Mouse (Mus musculus) forebrain, embryonic 14.5 days (tissue): Measurements from ENCODE around the gene Abcg5. TPM values are rescaled to one million over a fixed set of nuclear protein-coding genes. Genes with fewer than 3 reads are reported as not detected.

ENCODE experiments used
- ATAC-seq: fragments of 200-750 bp; cut with Nextera tagmentation; 2 replicates; pipeline ENCODE4 v1.8.0; 2017; ENCODE audit warnings: mild to moderate bottlenecking, moderate library complexity
- DNase-seq: peaks from one replicate; pipeline ENCODE4 v3.0.0-alpha.2; 2015; ENCODE audit warnings: low spot score
- H3K27ac ChIP-seq: fragments of 300-500 bp; sonication (generic); 2 replicates; pipeline ENCODE4 v1.5.1; 2014; ENCODE audit warnings: low read depth, mild to moderate bottlenecking, control low read depth, low read length, moderate library complexity
- H3K27me3 ChIP-seq: fragments of 300-500 bp; sonication (generic); replicated peaks from 2 replicates; pipeline ENCODE4 v1.6.1; 2014; ENCODE audit warnings: low read length, control low read depth, mixed read lengths; ENCODE audit not compliant: control insufficient read depth, insufficient read depth
- H3K36me3 ChIP-seq: fragments of 300-500 bp; sonication (generic); 2 replicates; pipeline ENCODE4 v1.6.1; 2014; ENCODE audit warnings: low read length, control low read depth; ENCODE audit not compliant: control insufficient read depth, insufficient read depth
- H3K4me1 ChIP-seq: fragments of 300-500 bp; sonication (generic); 2 replicates; pipeline ENCODE4 v1.6.1; 2014; ENCODE audit warnings: antibody characterized with exemption, low read length, control low read depth; ENCODE audit not compliant: control insufficient read depth, insufficient read depth
- H3K4me2 ChIP-seq: fragments of 300-500 bp; sonication (generic); 2 replicates; pipeline ENCODE4 v1.6.1; 2014; ENCODE audit warnings: mild to moderate bottlenecking, control low read depth, low read length
- H3K4me3 ChIP-seq: fragments of 300-500 bp; sonication (generic); 2 replicates; pipeline ENCODE4 v1.5.1; 2014; ENCODE audit warnings: low read depth, low read length, control low read depth
- H3K9ac ChIP-seq: fragments of 300-500 bp; sonication (generic); 2 replicates; pipeline ENCODE4 v1.6.1; 2014; ENCODE audit warnings: mild to moderate bottlenecking, low read length, control low read depth, moderate library complexity
- H3K9me3 ChIP-seq: fragments of 300-500 bp; sonication (generic); replicated peaks from 2 replicates; pipeline ENCODE4 v1.6.1; 2016; ENCODE audit warnings: low read length, control low read depth, mixed read lengths; ENCODE audit not compliant: control insufficient read depth
- whole genome bisulfite sequencing: fragments of 180-500 bp; shearing (Covaris S2); extraction: QIAGEN DNeasy Blood & Tissue Kit; methylation state at CpG from one replicate; pipeline ENCODE4 v1.1.7; 2014; 5-methylcytosine and 5-hydroxymethylcytosine counted together
- polyA plus RNA-seq: library from polyadenylated mRNA; unstranded; fragments of >200 nt; fragmentation: Nextera tagmentation; extraction: Ambion mirVana; gene quantifications from 2 replicates; pipeline ENCODE4 v1.2.1, GENCODE M21; 2014

Abcg5 gene
- polyA plus RNA-seq, 1 experiment from 2014 or later, result 4.1 TPM

DNA sequence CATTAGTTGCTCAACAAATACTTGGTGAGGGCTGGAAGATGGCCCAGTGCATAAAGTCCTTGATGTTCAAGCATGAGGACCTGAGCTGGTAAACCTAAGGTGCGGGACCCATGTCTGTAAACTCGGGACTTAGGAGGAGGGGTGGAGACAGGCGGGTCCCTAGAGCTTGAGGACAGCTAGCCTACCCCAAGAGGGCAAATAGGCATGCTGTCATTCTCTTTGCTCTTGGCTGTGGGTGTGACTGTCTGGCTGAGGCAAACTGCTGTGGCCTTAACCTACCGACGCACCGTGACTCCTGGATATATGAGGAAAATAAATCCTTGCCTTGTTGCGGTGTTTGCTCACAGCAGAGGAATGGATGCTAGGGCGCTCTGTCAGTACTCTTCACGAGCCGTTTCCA lies 55.1 kb downstream of the Abcg5 start:
- Histone ChIP-seq H3K36me3 (no peaks in the 10 kb centered on the region), H3K4me3 (no peak overlapping the region), H3K4me1 (peaks cover 4% of the 10 kb centered on the region), H3K9ac (no peak overlapping the region), H3K27me3 (no peaks in the 10 kb centered on the region), H3K4me2 (no peak overlapping the region), H3K9me3 (no peaks in the 10 kb centered on the region), H3K27ac (no peak overlapping the region)
- no peak for ATAC-seq
- WGBS, result 93% methylated on average over 10 of the region's 10 CpGs
- DNase-seq, result no peak

DNA sequence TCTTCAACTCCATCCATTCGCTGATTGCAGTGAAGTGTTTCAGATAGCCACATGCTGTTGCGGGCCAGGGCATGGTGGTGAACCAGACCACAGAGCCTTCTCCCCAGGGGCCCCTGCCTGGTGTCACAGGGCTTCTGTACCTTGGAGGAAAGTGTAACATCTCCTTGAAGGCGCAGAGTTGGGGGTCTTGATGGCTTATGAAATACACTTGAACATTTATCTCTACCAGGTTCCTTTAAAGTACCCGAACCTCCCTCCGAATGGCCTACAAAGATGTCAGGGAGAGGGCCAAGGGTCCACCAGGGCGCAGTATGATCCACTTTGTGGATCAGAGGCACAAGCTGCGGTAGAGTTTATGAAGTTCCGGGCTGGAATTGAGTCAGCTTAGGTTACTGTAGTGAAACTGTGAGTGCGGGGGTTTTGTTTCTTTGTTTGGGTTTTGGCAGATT lies 55.9 kb downstream of the Abcg5 start:
- H3K27ac ChIP-seq, result no peak overlapping the region
- H3K9ac ChIP-seq, result peak overlapping the region; percentile 80
- WGBS, result 29% methylated on average over 9 of the region's 9 CpGs
- H3K4me1 ChIP-seq, result peaks cover 4% of the 10 kb centered on the region
- no peaks in the 10 kb centered on the region for H3K27me3 ChIP-seq
- peak overlapping the region; percentile 56 for H3K4me3 ChIP-seq
- DNase-seq, result peak; percentile 30
- no peaks in the 10 kb centered on the region for H3K9me3 ChIP-seq
- peak; percentile 53 for ATAC-seq
- H3K4me2 ChIP-seq, result peak overlapping the region; percentile 64
- H3K36me3 ChIP-seq, result no peaks in the 10 kb centered on the region

DNA sequence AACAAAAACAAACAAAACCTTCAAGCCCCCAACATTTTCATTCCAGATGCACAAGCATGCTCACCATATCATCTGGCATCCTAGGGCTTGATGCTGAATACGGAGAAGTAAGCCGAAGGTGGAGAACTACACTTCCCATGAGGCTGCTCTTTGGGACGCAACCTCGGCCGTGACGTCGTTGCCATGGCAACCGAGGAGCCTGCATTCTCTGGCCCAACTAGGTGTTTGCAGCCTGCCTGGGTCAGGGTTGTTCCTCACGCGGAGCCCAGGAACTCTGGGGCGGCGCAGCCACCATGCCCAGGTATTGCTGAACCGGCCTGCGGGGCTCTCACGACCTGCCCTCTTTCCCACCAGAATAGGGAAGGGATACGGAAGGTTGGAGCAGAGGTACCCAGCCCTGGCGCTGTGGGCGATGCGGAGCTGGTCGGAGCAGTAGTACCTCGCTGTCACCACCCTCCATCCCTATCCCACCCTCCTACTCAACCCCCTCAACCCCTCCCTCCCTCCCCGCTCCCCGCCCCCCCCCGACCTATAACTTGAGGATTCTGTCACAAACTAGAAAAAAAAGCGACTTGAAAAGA lies 56.4 kb downstream of the Abcg5 start, which contains the start of gene Dync2li1:
Dync2li1 (plus strand) TSS at position 221 of the 581 bp plus-strand sequence.
- WGBS, result 0% methylated on average over 23 of the region's 25 CpGs
- Histone ChIP-seq H3K36me3 (no peaks in the 10 kb centered on the region), H3K27ac (peak within 1 kb of the TSS; percentile 44; the same call in 1 of the 2 replicates), H3K9me3 (no peaks in the 10 kb centered on the region), H3K4me2 (peak within 1 kb of the TSS; percentile 64), H3K4me3 (peak within 1 kb of the TSS; percentile 56), H3K9ac (peak within 1 kb of the TSS; percentile 80), H3K27me3 (no peaks in the 10 kb centered on the region), H3K4me1 (peaks cover 4% of the 10 kb centered on the region)
- ATAC-seq, result peak; percentile 98
- peak; percentile 99 for DNase-seq

DNA sequence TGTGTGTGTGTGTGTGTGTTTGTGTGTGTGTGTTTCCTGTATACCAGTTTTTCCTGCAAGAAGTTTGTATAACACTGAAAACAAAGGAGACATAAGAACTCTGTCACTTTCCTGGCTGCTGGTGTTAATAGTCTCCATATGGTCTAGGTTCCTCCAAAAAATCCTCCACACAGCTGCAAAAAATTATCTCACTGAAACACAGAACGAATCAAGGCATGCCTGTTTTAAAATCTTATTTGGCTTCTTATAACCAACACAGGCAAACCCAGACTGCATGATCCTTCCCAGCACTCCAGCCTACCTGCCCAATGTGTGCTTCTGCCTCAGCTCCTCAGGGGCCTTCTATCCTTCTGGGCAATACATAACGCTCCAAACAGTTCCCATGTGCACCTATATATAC lies 59.9 kb downstream of the Abcg5 start:
- no peak for ATAC-seq
- DNase-seq, result no peak
- H3K4me3 ChIP-seq, result no peak overlapping the region
- H3K4me2 ChIP-seq, result no peak overlapping the region
- 84% methylated on average over 2 of the region's 2 CpGs for WGBS
- peaks cover 4% of the 10 kb centered on the region for H3K4me1 ChIP-seq
- H3K27me3 ChIP-seq, result no peaks in the 10 kb centered on the region
- H3K9ac ChIP-seq, result no peak overlapping the region
- no peaks in the 10 kb centered on the region for H3K36me3 ChIP-seq
- H3K9me3 ChIP-seq, result no peaks in the 10 kb centered on the region
- no peak overlapping the region for H3K27ac ChIP-seq

DNA sequence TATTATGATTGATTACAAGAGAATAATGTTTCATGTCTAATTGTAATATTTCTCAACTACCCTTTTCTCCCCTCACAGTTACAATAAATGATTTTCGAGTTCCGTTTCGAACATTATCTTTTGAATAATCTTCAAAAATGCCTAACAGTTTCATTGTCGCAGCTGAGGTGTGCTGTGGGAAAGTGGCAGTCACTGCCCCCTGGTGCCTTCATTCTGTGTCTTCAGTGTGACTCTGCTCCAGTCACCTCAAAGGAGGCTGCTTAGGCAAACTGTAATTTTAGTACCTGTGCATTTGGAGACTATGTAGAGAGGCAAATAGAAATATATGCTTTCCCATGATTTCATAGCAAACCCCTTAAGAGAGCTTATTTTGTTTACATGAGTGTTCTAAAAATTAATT lies 60.8 kb downstream of the Abcg5 start:
- no peaks in the 10 kb centered on the region for H3K27me3 ChIP-seq
- no peak overlapping the region for H3K27ac ChIP-seq
- ATAC-seq (no peak), DNase-seq (no peak)
- no peak overlapping the region for H3K4me2 ChIP-seq
- no peaks in the 10 kb centered on the region for H3K9me3 ChIP-seq
- H3K9ac ChIP-seq, result no peak overlapping the region
- WGBS, result 88% methylated on average over 4 of the region's 4 CpGs
- no peaks in the 10 kb centered on the region for H3K36me3 ChIP-seq
- H3K4me1 ChIP-seq, result peaks cover 3% of the 10 kb centered on the region
- no peak overlapping the region for H3K4me3 ChIP-seq

DNA sequence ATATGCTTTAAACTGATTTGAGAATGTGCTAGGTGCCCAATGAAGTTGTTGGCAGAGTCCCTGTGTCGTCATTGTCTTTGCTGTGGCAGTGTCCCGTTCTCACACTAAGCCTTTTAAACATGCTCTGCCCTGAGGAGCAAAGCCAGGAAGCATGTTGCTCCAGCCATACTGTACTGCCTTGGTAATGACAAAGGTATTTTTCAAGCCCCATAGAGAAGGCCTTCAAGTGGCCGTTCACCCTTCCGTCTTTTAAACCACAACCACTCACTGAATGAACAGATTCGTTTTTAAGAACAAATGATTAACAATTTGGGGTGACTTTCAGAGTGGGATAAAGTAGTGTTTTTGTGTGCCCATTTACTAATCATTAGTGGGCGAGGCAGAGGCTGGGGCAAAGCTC lies 61.6 kb downstream of the Abcg5 start:
- Histone ChIP-seq H3K4me1 (no peaks in the 10 kb centered on the region), H3K36me3 (no peaks in the 10 kb centered on the region), H3K27me3 (no peaks in the 10 kb centered on the region), H3K27ac (no peak overlapping the region), H3K4me2 (no peak overlapping the region), H3K9me3 (no peaks in the 10 kb centered on the region), H3K4me3 (no peak overlapping the region), H3K9ac (no peak overlapping the region)
- DNase-seq, result no peak
- no peak for ATAC-seq
- WGBS, result 83% methylated on average over 6 of the region's 6 CpGs

DNA sequence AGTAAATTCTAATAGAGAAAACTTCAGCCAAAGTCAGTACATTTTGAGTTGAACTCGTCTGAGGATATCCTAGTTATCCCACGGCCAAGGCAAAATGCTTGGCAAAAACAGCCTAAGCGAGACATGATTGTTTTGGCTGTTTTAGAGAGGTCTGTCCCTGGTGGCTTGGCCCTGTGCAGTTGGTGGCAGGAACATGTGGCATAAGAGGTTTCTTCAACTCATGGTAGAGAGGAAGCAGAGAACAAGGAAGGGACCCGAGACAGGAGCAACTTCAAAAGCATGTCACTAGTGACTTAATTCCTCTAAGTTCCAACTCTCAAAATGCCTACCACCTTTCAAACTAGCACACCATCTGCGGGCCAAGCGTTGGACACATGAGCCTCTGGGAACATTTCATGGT lies 62.2 kb downstream of the Abcg5 start:
- Histone ChIP-seq H3K27ac (no peak overlapping the region), H3K9me3 (no peaks in the 10 kb centered on the region), H3K9ac (no peak overlapping the region), H3K4me3 (no peak overlapping the region), H3K27me3 (no peaks in the 10 kb centered on the region), H3K4me2 (no peak overlapping the region), H3K36me3 (no peaks in the 10 kb centered on the region), H3K4me1 (no peaks in the 10 kb centered on the region)
- DNase-seq (no peak), ATAC-seq (no peak)
- WGBS, result 85% methylated on average over 6 of the region's 6 CpGs

DNA sequence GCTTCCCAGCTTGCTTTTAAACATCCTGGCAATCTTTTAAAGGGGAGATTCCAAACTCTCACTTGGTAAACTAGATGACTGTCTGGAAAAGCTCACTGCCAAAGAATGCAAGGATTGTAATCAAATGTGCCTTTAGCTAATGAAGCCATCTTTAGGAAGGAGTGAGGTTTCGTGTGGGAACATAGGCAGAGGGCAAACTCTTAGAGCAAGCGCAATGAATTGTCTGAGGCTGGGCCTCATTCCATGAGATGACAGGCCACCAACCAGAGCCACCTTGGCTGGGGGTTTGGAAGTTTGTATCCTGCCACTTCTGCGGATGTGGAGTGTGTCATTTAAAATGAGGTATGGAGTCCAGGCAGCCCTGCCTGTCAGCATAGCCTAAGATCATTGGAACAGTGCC lies 62.7 kb downstream of the Abcg5 start:
- DNase-seq (no peak), ATAC-seq (no peak)
- no peaks in the 10 kb centered on the region for H3K9me3 ChIP-seq
- no peaks in the 10 kb centered on the region for H3K36me3 ChIP-seq
- H3K27me3 ChIP-seq, result no peaks in the 10 kb centered on the region
- no peak overlapping the region for H3K4me2 ChIP-seq
- no peak overlapping the region for H3K27ac ChIP-seq
- H3K4me3 ChIP-seq, result no peak overlapping the region
- no peaks in the 10 kb centered on the region for H3K4me1 ChIP-seq
- H3K9ac ChIP-seq, result no peak overlapping the region
- 85% methylated on average over 3 of the region's 3 CpGs for WGBS

DNA sequence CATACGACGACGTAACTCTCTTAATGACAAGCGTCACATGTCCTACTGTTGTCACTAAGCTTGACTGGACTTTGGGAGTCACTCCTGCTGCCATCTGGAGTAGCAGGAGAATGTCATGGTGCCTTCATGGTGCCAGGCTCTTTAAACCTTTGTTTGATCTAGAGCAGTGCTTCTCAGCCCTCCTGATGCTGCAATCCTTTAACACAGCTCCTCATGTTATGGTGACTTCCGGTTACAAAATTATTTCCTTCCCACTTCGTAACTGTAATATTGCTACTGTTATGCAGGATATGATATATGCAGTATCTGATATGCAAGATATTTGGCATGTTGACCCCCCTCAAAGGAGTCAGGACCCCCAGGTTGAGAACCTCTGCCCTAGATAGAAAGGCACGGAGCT lies 63.7 kb downstream of the Abcg5 start:
- H3K4me3 ChIP-seq, result no peak overlapping the region
- ATAC-seq (no peak), DNase-seq (no peak)
- H3K4me1 ChIP-seq, result no peaks in the 10 kb centered on the region
- H3K9ac ChIP-seq, result no peak overlapping the region
- no peak overlapping the region for H3K4me2 ChIP-seq
- H3K27ac ChIP-seq, result no peak overlapping the region
- 83% methylated on average over 7 of the region's 7 CpGs for WGBS
- no peaks in the 10 kb centered on the region for H3K9me3 ChIP-seq
- H3K27me3 ChIP-seq, result no peaks in the 10 kb centered on the region
- H3K36me3 ChIP-seq, result no peaks in the 10 kb centered on the region
